Mouse (Mus musculus): ENCODE measurements at regions not wholly inside any gene's neighbourhood (a gene's known extent, or its start where the extent isn't known, plus 50 kb on each side); places are given as distances from the start of the nearest gene placed in this dataset.
"Not testable (repeated sequence)": the region's sequence is repeated elsewhere in the genome, so short reads cannot be mapped to it uniquely, and the experiment has no call there.

DNA sequence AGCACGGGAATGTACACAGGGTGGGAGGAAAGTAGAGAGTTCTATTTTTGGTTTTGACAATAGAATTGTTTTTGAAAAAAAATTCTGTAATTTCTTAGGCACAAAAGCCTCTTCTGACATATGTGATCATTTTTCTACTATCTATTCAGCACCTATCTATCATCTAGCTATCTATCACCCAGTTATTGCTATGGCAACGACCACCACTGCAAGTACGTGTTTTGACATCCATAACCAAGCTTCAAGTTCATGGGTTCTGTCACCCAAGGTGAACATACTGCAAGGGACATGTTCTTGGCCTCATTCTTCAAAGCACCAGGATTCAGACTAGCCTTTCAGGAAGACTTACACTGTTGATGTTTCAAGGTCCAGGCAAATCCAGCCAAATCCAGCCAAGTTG is 238.4 kb upstream of the Rarb start:
- no peak for DNase-seq

DNA sequence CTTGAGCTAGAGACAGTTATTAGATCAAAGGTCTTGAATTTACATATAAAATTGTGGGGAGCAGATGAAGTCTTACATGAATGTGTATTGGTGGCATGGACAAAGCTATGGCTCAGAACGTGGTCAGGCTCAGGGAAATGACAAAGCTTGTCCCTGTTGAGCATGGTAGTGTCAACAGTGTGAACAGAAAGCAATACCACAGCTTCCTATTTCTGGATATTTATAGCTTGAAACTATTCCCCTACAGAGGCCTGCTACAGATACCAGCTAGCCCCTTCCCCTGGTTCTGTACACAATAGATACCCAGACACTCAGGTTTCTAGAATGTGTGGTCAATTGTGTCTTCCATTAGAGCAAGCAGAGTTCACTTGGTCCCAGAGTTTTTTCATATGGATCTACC is 236.8 kb upstream of the Rarb start:
- DNase-seq = no peak

DNA sequence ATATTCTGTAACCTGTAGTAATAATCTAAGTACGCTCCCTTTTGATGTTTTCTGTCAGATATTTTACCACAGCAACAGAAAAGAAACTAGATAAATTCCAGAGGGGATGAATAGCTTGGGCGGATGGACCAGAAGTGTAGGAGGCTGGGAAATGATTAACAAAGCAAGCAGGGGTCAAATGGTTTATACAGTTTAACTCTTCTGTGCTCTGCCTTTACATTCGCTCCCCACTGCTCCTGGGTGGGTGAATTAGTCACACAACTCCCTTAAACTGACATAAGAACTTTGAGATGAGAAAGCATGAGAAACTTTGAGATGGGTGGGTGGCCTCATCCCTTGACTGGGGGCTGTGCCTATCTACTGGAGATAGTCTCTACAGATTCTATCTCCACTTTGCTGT is 235.4 kb upstream of the Rarb start:
- no peak for DNase-seq

DNA sequence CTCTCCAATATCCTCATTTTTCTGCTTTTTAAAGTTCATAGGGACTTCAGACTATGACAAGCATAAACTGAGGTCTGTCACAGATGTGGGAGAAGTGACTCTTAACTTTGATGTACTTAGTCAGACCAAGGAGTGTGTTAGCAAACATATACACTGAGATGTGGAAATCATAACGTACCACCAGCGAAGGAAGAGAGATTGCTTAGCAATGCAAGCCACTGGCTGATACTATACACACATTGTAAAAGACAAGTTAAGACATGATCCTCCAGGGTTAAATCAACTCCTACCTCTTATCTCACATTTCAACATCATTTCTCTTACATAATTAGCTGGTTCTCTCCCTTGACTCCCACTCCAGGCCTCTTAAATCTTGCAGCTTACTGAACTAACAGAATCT is 227.9 kb upstream of the Rarb start:
- no peak for DNase-seq

DNA sequence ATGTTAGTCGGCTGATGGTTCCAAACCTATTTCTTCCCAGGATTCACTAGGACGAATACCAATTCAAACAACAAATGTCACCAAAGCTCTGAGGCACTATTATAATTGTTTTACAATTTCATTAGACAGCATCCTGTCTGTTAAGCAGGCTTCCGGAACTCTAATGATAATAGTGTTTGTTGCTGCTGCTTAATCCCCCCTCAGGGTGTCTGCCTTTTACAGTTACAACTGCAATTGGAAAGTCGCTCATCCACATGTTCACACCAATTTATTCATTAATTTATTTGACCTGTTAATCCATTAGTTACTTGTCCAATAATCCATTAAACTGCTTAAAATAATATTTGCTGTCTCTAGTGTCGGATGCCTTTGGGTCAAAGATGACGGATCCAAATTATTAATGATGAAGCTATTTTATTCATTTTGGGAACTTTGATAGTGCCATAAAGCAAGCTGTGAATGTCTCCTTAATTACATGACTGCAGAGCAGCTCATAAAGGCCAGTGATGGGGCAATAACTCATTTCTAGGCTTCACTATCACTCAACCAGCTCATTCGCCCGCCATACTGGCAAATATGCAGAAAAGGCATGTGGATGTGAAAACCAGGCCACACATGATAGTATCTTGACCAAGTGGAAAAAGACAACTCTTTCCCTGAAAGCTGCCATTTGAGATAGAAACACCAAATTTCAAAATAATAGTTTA is 226.6 kb upstream of the Rarb start:
- no peak for DNase-seq

GRCm38 (mm10) chr14:17020603-17021356 is 201.8 kb upstream of the Rarb start:
- DNase-seq = peak; percentile 16

GRCm38 (mm10) chr14:17012931-17013330 is 194.0 kb upstream of the Rarb start:
- DNase-seq = no peak

GRCm38 (mm10) chr14:17012200-17012599 is 193.2 kb upstream of the Rarb start:
- no peak for DNase-seq

DNA sequence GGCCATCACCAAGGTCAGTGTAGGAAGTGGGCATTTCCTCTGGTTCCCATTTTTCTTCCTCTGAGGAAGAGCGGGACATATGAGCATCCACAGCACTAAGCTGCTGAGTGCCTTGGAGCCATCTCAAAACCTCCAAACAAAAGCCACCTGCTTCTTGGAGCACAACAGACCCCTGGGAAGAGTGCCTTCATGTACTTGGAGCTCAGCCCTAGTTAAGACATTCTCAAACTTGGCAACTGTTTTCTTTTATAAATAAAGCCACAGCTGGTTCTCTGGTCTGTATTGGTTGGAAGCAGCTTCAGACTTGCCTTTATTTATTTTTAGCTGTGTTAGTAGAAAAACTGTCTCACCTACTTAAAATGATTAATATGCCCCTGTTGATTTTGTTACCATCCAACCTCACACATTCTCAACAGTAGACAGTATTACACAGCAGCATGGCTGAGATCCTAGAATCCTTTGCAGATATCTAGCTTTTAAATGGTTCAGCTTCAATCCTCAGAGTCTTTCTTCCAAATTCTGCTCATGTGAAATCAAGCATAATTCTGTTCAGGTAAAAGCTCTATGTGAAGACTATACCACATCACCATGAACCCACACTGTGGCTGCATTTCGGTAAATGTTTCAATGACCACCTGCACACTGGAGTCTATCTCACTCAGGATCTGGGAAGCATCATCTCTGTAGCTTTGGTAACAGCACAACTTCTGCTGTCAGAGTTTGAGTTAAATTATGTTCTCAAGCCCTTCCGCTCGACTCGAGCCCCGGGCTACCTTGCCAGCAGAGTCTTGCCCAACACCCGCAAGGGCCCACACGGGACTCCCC is 186.4 kb upstream of the Rarb start:
- peak; percentile 32 for DNase-seq

DNA sequence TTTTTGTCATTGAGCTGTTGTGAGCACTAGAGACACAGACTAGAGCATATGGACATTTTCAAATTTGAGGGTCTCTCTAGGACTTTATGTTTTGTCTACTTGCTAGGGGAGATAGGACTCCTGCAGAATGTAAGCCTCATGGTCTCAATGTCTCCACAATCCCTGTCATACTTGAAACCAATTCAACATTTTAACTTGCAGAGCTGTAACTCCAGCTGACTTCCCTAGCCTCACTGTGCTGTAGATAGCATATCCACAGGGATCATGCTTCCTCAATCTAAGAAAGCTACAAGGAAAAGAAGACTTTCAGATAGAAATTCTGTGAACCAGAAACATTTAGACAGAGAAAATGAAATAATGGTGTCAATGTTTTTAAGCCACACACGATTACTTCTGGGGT is 185.8 kb upstream of the Rarb start:
- no peak for DNase-seq

- DNase-seq = no peak
Measured at GRCm38 (mm10) chr14:16996716-16997115, 177.8 kb upstream of the Rarb start.

GRCm38 (mm10) chr14:16970911-16971310 is 152.0 kb upstream of the Rarb start:
- not testable (repeated sequence) for DNase-seq

GRCm38 (mm10) chr14:16964717-16965391 is 145.9 kb upstream of the Rarb start:
- no peak for DNase-seq

- DNase-seq = no peak
Measured at GRCm38 (mm10) chr14:16962216-16962826, 143.4 kb upstream of the Rarb start.

DNA sequence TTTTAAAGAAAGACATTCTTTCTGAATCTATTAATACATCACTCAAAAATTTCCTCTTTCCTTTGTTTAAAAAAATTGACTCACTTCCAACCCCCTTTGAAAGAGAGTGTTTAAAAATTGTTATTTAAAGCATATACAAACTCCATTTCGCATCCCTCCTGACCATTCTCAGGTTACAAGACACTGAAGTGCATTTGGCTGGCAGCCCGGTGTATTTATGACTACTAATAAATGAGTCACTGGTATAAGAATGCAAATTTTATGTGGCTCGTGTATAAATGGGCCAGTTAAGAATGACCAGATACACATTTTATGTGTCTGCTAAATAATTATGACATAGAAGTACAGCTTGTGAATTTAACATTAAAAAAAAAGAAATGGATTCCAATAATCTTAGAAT is 138.8 kb upstream of the Rarb start:
- peak; percentile 78 for DNase-seq

GRCm38 (mm10) chr14:16954511-16955443 is 135.8 kb upstream of the Rarb start:
- no peak for DNase-seq

GRCm38 (mm10) chr14:16948736-16949135 is 129.8 kb upstream of the Rarb start:
- DNase-seq = no peak

DNA sequence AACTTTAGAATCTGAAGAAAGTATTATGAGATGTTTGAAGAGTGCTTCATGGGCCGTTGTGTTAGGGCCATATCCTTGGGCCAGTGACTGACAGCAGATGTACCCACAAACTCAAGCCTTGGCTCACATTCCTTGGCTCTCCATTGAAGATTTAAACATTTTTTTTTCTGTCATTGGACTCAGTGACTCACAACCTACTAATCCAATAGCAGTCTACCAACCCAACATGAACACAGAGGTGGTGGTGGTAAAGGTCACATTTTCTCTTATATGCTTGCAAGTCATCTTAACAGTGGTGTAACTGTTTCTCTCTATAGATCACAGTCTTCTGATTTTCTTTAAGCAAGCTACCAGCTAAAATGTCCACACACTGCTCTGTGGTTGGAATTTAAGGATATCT is 125.5 kb upstream of the Rarb start:
- no peak for DNase-seq

GRCm38 (mm10) chr14:16943531-16943930 is 124.6 kb upstream of the Rarb start:
- DNase-seq = no peak

GRCm38 (mm10) chr14:16927136-16927535 is 108.2 kb upstream of the Rarb start:
- no peak for DNase-seq

- DNase-seq = no peak
Measured at GRCm38 (mm10) chr14:16901534-16902147, 82.7 kb upstream of the Rarb start.
